Mouse (Mus musculus): ENCODE data around the gene Hipk3. TPM values are rescaled to one million over a fixed set of nuclear protein-coding genes. Genes with fewer than 3 reads are reported as not detected.

Gene Hipk3
- polyA plus RNA-seq, 1 experiment from 2014 or later, result 29.9 TPM

DNA sequence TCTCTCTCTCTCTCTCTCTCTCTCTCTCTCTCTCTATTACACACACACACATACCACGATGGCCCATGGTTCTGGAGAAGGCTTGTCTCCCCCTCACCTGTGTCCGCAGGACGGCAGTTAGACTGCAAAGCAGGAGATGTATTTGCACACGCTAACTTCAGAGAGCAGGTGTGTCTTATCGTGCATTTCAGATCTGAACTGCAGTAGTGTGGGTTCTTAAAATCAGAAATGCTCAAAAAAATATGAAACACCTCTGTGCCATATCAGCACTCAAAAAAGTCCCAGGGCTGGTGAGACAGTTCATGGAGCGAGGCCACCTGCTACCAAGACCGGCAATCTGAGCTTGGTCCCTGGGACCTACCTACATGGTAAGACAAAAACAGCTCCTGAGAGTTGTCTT lies 82.4 kb downstream of the Hipk3 start:
- no peak overlapping the region for H3K4me3 ChIP-seq

DNA sequence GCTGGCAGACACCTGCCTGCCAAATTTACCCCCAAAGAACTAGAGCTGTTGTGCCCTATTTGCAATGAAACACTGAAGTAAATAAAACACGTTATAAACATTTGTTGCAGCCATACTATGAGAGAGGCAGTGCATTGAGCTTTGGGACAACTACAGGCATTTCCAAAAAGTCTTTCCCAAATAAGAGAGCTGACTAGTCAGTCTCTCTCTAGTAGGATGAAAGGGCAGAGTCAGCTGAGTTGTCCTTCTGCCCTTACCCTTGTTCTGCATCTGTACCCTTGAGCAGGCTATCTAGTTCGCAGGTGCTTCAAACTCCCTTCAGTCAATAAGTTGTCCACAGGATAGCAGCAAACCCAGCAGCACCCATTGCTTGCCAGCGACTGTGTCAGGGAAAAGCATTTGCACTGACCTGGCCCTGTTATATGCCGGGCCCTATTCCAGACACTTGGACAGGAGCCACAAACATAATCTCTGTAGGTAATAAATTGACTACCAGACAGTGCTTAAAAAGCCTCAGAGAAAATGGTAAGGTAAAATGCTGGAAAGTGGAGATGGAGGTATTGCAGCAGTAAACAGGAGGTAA lies 83.2 kb downstream of the Hipk3 start, which contains the start of gene D430041D05Rik:
Gene D430041D05Rik (minus strand): TSS at position 51 of the 583 bp plus-strand sequence.
- peak within 1 kb of the TSS; percentile 98 for H3K4me2 ChIP-seq
- H3K4me3 ChIP-seq, result peak within 1 kb of the TSS; percentile 65
- H3K9me3 ChIP-seq, result no peaks in the 10 kb centered on the region
- peaks cover 77% of the 10 kb centered on the region for H3K27me3 ChIP-seq (replicated peaks)
- H3K36me3 ChIP-seq, result no peaks in the 10 kb centered on the region
- no peak within 1 kb of the TSS for H3K27ac ChIP-seq (replicated peaks)
- ATAC-seq (ENCODE audit: extremely low read depth, insufficient number of reproducible peaks, low FRiP score, low TSS enrichment), result no peak
- peak within 1 kb of the TSS; percentile 74 for H3K9ac ChIP-seq
- peaks cover 7% of the 10 kb centered on the region; the same call in 1 of the 2 replicates for H3K4me1 ChIP-seq
- WGBS, result 53% methylated on average over 4 of the region's 4 CpGs

More for the DNA sequence above, 82.4 kb downstream of the Hipk3 start:
- H3K4me1 ChIP-seq, result peaks cover 7% of the 10 kb centered on the region; the same call in 1 of the 2 replicates
- H3K27ac ChIP-seq (replicated peaks), result no peak overlapping the region
- no peak overlapping the region for H3K4me2 ChIP-seq
- peaks cover 69% of the 10 kb centered on the region for H3K27me3 ChIP-seq (replicated peaks)
- no peak overlapping the region for H3K9ac ChIP-seq
- no peaks in the 10 kb centered on the region for H3K36me3 ChIP-seq
- WGBS, result 82% methylated on average over 7 of the region's 7 CpGs
- H3K9me3 ChIP-seq, result no peaks in the 10 kb centered on the region
- ATAC-seq (ENCODE audit: extremely low read depth, insufficient number of reproducible peaks, low FRiP score, low TSS enrichment), result no peak

GRCm38 (mm10) chr2:104409851-104410821 lies 84.1 kb downstream of the Hipk3 start:
- Histone ChIP-seq H3K9ac (peak overlapping the region; percentile 74), H3K4me3 (peak overlapping the region; percentile 65), H3K27me3 (replicated peaks) (peaks cover 84% of the 10 kb centered on the region), H3K4me2 (peak overlapping the region; percentile 98), H3K9me3 (no peaks in the 10 kb centered on the region), H3K36me3 (no peaks in the 10 kb centered on the region), H3K27ac (replicated peaks) (no peak overlapping the region), H3K4me1 (peaks cover 7% of the 10 kb centered on the region; the same call in 1 of the 2 replicates)
- no peak; the same call in 1 of the 2 replicates for ATAC-seq (ENCODE audit: extremely low read depth, insufficient number of reproducible peaks, low FRiP score, low TSS enrichment)
- under 1% methylated on average over 111 of the region's 111 CpGs for WGBS

- Histone ChIP-seq H3K27ac (replicated peaks) (no peak overlapping the region), H3K9ac (no peak overlapping the region), H3K4me2 (no peak overlapping the region), H3K4me1 (peaks cover 7% of the 10 kb centered on the region; the same call in 1 of the 2 replicates), H3K27me3 (replicated peaks) (peaks cover 81% of the 10 kb centered on the region), H3K4me3 (no peak overlapping the region), H3K9me3 (no peaks in the 10 kb centered on the region), H3K36me3 (no peaks in the 10 kb centered on the region)
- 75% methylated on average over 7 of the region's 7 CpGs for WGBS
- ATAC-seq (ENCODE audit: extremely low read depth, insufficient number of reproducible peaks, low FRiP score, low TSS enrichment), result no peak
Observed at GRCm38 (mm10) chr2:104408351-104408750, 85.9 kb downstream of the Hipk3 start.

- H3K4me2 ChIP-seq, result no peak overlapping the region
- H3K9ac ChIP-seq, result no peak overlapping the region
- no peaks in the 10 kb centered on the region for H3K9me3 ChIP-seq
- no peak for ATAC-seq (ENCODE audit: extremely low read depth, insufficient number of reproducible peaks, low FRiP score, low TSS enrichment)
- no peak overlapping the region for H3K4me3 ChIP-seq
- no peak overlapping the region for H3K27ac ChIP-seq (replicated peaks)
- WGBS, result 56% methylated on average over 4 of the region's 4 CpGs
- peaks cover 7% of the 10 kb centered on the region; the same call in 1 of the 2 replicates for H3K4me1 ChIP-seq
- H3K36me3 ChIP-seq, result no peaks in the 10 kb centered on the region
- peaks cover 77% of the 10 kb centered on the region for H3K27me3 ChIP-seq (replicated peaks)
Observed at GRCm38 (mm10) chr2:104407913-104408312, 86.3 kb downstream of the Hipk3 start.

- no peak for ATAC-seq (ENCODE audit: extremely low read depth, insufficient number of reproducible peaks, low FRiP score, low TSS enrichment)
Observed at GRCm38 (mm10) chr2:104404036-104404435, 90.2 kb downstream of the Hipk3 start.

GRCm38 (mm10) chr2:104398651-104399290 lies 95.5 kb downstream of the Hipk3 start:
- H3K9ac ChIP-seq, result no peak overlapping the region
- no peaks in the 10 kb centered on the region for H3K27me3 ChIP-seq (replicated peaks)
- no peak overlapping the region for H3K27ac ChIP-seq (replicated peaks)
- H3K4me3 ChIP-seq, result no peak overlapping the region
- H3K36me3 ChIP-seq, result no peaks in the 10 kb centered on the region
- 79% methylated on average over 6 of the region's 6 CpGs for WGBS
- peaks cover 8% of the 10 kb centered on the region; the same call in 1 of the 2 replicates for H3K9me3 ChIP-seq
- H3K4me2 ChIP-seq, result no peak overlapping the region
- H3K4me1 ChIP-seq, result no peaks in the 10 kb centered on the region
- no peak for ATAC-seq (ENCODE audit: extremely low read depth, insufficient number of reproducible peaks, low FRiP score, low TSS enrichment)

More at GRCm38 (mm10) chr2:104404036-104404435, 90.2 kb downstream of the Hipk3 start:
- no peak overlapping the region for H3K4me3 ChIP-seq
- H3K27ac ChIP-seq (replicated peaks), result no peak overlapping the region
- H3K9me3 ChIP-seq, result peaks cover 8% of the 10 kb centered on the region; the same call in 1 of the 2 replicates
- WGBS, result 79% methylated on average over 6 of the region's 6 CpGs
- H3K36me3 ChIP-seq, result no peaks in the 10 kb centered on the region
- no peak overlapping the region for H3K9ac ChIP-seq
- H3K4me2 ChIP-seq, result no peak overlapping the region
- H3K4me1 ChIP-seq, result no peaks in the 10 kb centered on the region
- H3K27me3 ChIP-seq (replicated peaks), result peaks cover 38% of the 10 kb centered on the region

DNA sequence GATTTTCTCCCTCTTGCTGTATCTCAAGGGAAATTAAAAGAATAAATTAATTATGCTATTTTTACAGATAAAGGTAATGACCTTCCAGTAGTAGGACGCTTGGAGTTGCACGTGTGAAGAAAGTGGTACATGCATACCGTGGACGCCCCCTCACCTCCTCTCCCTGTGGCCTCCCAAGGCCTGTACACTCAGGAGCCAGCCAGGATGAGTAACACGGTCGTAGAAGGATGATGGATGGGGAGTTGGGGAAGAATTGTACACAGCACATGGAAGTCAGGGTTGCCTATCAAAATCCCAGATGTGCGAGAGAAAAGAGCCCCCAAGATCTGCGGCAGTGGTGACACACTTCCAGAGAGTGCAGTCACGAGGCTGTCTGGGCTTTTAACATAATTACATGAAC lies 98.3 kb downstream of the Hipk3 start:
- H3K9me3 ChIP-seq, result peaks cover 8% of the 10 kb centered on the region; the same call in 1 of the 2 replicates
- H3K9ac ChIP-seq, result no peak overlapping the region
- no peak overlapping the region for H3K27ac ChIP-seq (replicated peaks)
- H3K36me3 ChIP-seq, result no peaks in the 10 kb centered on the region
- no peak overlapping the region for H3K4me2 ChIP-seq
- 74% methylated on average over 9 of the region's 9 CpGs for WGBS
- no peaks in the 10 kb centered on the region for H3K27me3 ChIP-seq (replicated peaks)
- ATAC-seq (ENCODE audit: extremely low read depth, insufficient number of reproducible peaks, low FRiP score, low TSS enrichment), result no peak
- no peak overlapping the region for H3K4me3 ChIP-seq
- no peaks in the 10 kb centered on the region for H3K4me1 ChIP-seq

DNA sequence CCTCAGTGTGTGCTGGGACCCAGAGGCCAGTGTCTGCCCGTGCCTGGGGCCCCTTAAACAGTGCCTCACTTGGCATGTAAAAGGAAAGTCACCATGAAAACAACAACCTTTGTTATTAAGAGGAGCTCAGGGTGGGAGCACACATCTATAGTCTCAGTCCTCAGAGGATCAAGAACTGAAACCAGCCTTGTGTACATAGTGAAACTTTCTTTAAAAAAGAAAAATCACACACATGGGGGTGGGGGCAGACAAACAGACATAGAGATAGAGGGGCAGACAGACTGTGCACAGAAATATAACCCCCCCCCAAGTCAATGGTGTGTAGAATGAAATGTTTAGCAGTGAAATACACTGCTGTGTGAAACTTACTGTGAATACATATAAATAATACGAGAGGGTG lies 99.5 kb downstream of the Hipk3 start:
- H3K27me3 ChIP-seq (replicated peaks), result no peaks in the 10 kb centered on the region
- H3K9me3 ChIP-seq, result peaks cover 2% of the 10 kb centered on the region; the same call in 1 of the 2 replicates
- H3K36me3 ChIP-seq, result no peaks in the 10 kb centered on the region
- H3K27ac ChIP-seq (replicated peaks), result no peak overlapping the region
- WGBS, result 72% methylated on average over 2 of the region's 2 CpGs
- no peak for ATAC-seq (ENCODE audit: extremely low read depth, insufficient number of reproducible peaks, low FRiP score, low TSS enrichment)
- no peaks in the 10 kb centered on the region for H3K4me1 ChIP-seq
- H3K4me3 ChIP-seq, result no peak overlapping the region
- H3K4me2 ChIP-seq, result no peak overlapping the region
- H3K9ac ChIP-seq, result no peak overlapping the region

GRCm38 (mm10) chr2:104392700-104393312 lies 101.4 kb downstream of the Hipk3 start:
- H3K27ac ChIP-seq (replicated peaks), result no peak overlapping the region
- 57% methylated on average over 4 of the region's 4 CpGs for WGBS
- no peak for ATAC-seq (ENCODE audit: extremely low read depth, insufficient number of reproducible peaks, low FRiP score, low TSS enrichment)

More at GRCm38 (mm10) chr2:104392700-104393312, 101.4 kb downstream of the Hipk3 start:
- H3K9ac ChIP-seq, result no peak overlapping the region
- peaks cover 5% of the 10 kb centered on the region; the same call in 1 of the 2 replicates for H3K4me1 ChIP-seq
- no peak overlapping the region for H3K4me3 ChIP-seq
- no peaks in the 10 kb centered on the region for H3K27me3 ChIP-seq (replicated peaks)
- no peaks in the 10 kb centered on the region for H3K9me3 ChIP-seq
- no peak overlapping the region for H3K4me2 ChIP-seq
- no peaks in the 10 kb centered on the region for H3K36me3 ChIP-seq
